Mouse (Mus musculus): Measurements from ENCODE around the gene Golga3.

- no peak for TF ChIP-seq CTCF (IDR thresholded peaks at IDR 0.05; ENCODE audit: low read depth, low read length)
- no peak for TF ChIP-seq POLR2A (IDR thresholded peaks at IDR 0.05; ENCODE audit: borderline replicate concordance, low read depth, low read length)
Measured at GRCm38 (mm10) chr5:110274846-110275245, 98.3 kb downstream of the Golga3 start.
